Mouse (Mus musculus): ENCODE measurements around the gene Doc2g. TPM values are rescaled to one million over a fixed set of nuclear protein-coding genes. Genes with fewer than 3 reads are reported as not detected.
A peak's percentile ranks its signal among the peaks of the same experiment; 100 is the strongest.

Doc2g gene
- polyA plus RNA-seq, 1 experiment: not detected

GRCm38 (mm10) chr19:4003641-4004040 lies 528 bp downstream of the Doc2g start:
- 84% methylated on average over 12 of the region's 12 CpGs for WGBS

GRCm38 (mm10) chr19:4004331-4004730 lies 1.2 kb downstream of the Doc2g start:
- H3K4me3 ChIP-seq (ENCODE audit: insufficient read depth, low read depth, low read length): no peak overlapping the region
- peaks cover 24% of the 10 kb centered on the region for H3K4me1 ChIP-seq (ENCODE audit: control insufficient read depth, insufficient read depth, low read length)
- TF ChIP-seq POLR2A (IDR thresholded peaks at IDR 0.05; ENCODE audit: insufficient read depth, low read depth, low read length) (no peak), CTCF (IDR thresholded peaks at IDR 0.05; ENCODE audit: insufficient read depth, low read depth, low read length) (no peak)
- no peak overlapping the region for H3K27ac ChIP-seq (ENCODE audit: insufficient read depth, low read depth, low read length)
- 87% methylated on average over 15 of the region's 15 CpGs for WGBS

More at GRCm38 (mm10) chr19:4003641-4004040, 528 bp downstream of the Doc2g start:
- Histone ChIP-seq H3K4me1 (ENCODE audit: control insufficient read depth, insufficient read depth, low read length) (peaks cover 24% of the 10 kb centered on the region), H3K27ac (ENCODE audit: insufficient read depth, low read depth, low read length) (peak overlapping the region; percentile 16; the same call in 1 of the 2 replicates), H3K4me3 (ENCODE audit: insufficient read depth, low read depth, low read length) (peak overlapping the region; percentile 10; the same call in 1 of the 2 replicates)
- no peak for TF ChIP-seq CTCF (IDR thresholded peaks at IDR 0.05; ENCODE audit: insufficient read depth, low read depth, low read length)
- TF ChIP-seq POLR2A (IDR thresholded peaks at IDR 0.05; ENCODE audit: insufficient read depth, low read depth, low read length): no peak

- peaks cover 24% of the 10 kb centered on the region for H3K4me1 ChIP-seq (ENCODE audit: control insufficient read depth, insufficient read depth, low read length)
- H3K27ac ChIP-seq (ENCODE audit: insufficient read depth, low read depth, low read length): no peak overlapping the region
- TF ChIP-seq CTCF (IDR thresholded peaks at IDR 0.05; ENCODE audit: insufficient read depth, low read depth, low read length) (no peak), POLR2A (IDR thresholded peaks at IDR 0.05; ENCODE audit: insufficient read depth, low read depth, low read length) (no peak)
- WGBS: 84% methylated on average over 9 of the region's 9 CpGs
- H3K4me3 ChIP-seq (ENCODE audit: insufficient read depth, low read depth, low read length): no peak overlapping the region
Measured at GRCm38 (mm10) chr19:4005091-4005490, 2.0 kb downstream of the Doc2g start.

- 96% methylated on average over 8 of the region's 8 CpGs for WGBS
- Histone ChIP-seq H3K27ac (ENCODE audit: insufficient read depth, low read depth, low read length) (no peak overlapping the region), H3K4me3 (ENCODE audit: insufficient read depth, low read depth, low read length) (no peak overlapping the region), H3K4me1 (ENCODE audit: control insufficient read depth, insufficient read depth, low read length) (peaks cover 23% of the 10 kb centered on the region)
- TF ChIP-seq CTCF (IDR thresholded peaks at IDR 0.05; ENCODE audit: insufficient read depth, low read depth, low read length): no peak
- TF ChIP-seq POLR2A (IDR thresholded peaks at IDR 0.05; ENCODE audit: insufficient read depth, low read depth, low read length): no peak
Measured at GRCm38 (mm10) chr19:4005971-4006370, 2.9 kb downstream of the Doc2g start.

GRCm38 (mm10) chr19:4011086-4011485 lies 8.0 kb downstream of the Doc2g start:
- peaks cover 15% of the 10 kb centered on the region for H3K4me1 ChIP-seq (ENCODE audit: control insufficient read depth, insufficient read depth, low read length)
- TF ChIP-seq POLR2A (IDR thresholded peaks at IDR 0.05; ENCODE audit: insufficient read depth, low read depth, low read length) (no peak), CTCF (IDR thresholded peaks at IDR 0.05; ENCODE audit: insufficient read depth, low read depth, low read length) (no peak)
- 93% methylated on average over 5 of the region's 5 CpGs for WGBS
- H3K27ac ChIP-seq (ENCODE audit: insufficient read depth, low read depth, low read length): no peak overlapping the region
- H3K4me3 ChIP-seq (ENCODE audit: insufficient read depth, low read depth, low read length): no peak overlapping the region; the same call in 1 of the 2 replicates

- Histone ChIP-seq H3K27ac (ENCODE audit: insufficient read depth, low read depth, low read length) (peak within 1 kb of the TSS; percentile 77), H3K4me3 (ENCODE audit: insufficient read depth, low read depth, low read length) (peak within 1 kb of the TSS; percentile 92), H3K4me1 (ENCODE audit: control insufficient read depth, insufficient read depth, low read length) (peaks cover 15% of the 10 kb centered on the region)
- TF ChIP-seq POLR2A (IDR thresholded peaks at IDR 0.05; ENCODE audit: insufficient read depth, low read depth, low read length): peak; percentile 86
- TF ChIP-seq CTCF (IDR thresholded peaks at IDR 0.05; ENCODE audit: insufficient read depth, low read depth, low read length): no peak
- under 1% methylated on average over 45 of the region's 45 CpGs for whole genome bisulfite sequencing
Measured at GRCm38 (mm10) chr19:4012432-4013022, 9.4 kb downstream of the Doc2g start, which contains the start of gene Ndufv1. Gene Ndufv1, minus strand, starts transcription at chr19:4012806.

GRCm38 (mm10) chr19:4013066-4013465 lies 10.0 kb downstream of the Doc2g start:
- Histone ChIP-seq H3K27ac (ENCODE audit: insufficient read depth, low read depth, low read length) (no peak overlapping the region), H3K4me3 (ENCODE audit: insufficient read depth, low read depth, low read length) (peak overlapping the region; percentile 13), H3K4me1 (ENCODE audit: control insufficient read depth, insufficient read depth, low read length) (peaks cover 15% of the 10 kb centered on the region)
- WGBS: 24% methylated on average over 9 of the region's 9 CpGs
- no peak for TF ChIP-seq POLR2A (IDR thresholded peaks at IDR 0.05; ENCODE audit: insufficient read depth, low read depth, low read length)
- TF ChIP-seq CTCF (IDR thresholded peaks at IDR 0.05; ENCODE audit: insufficient read depth, low read depth, low read length): no peak

- H3K4me3 ChIP-seq (ENCODE audit: insufficient read depth, low read depth, low read length): no peak overlapping the region
- TF ChIP-seq CTCF (IDR thresholded peaks at IDR 0.05; ENCODE audit: insufficient read depth, low read depth, low read length): no peak
- no peak for TF ChIP-seq POLR2A (IDR thresholded peaks at IDR 0.05; ENCODE audit: insufficient read depth, low read depth, low read length)
- H3K4me1 ChIP-seq (ENCODE audit: control insufficient read depth, insufficient read depth, low read length): peaks cover 12% of the 10 kb centered on the region
- H3K27ac ChIP-seq (ENCODE audit: insufficient read depth, low read depth, low read length): no peak overlapping the region
Measured at GRCm38 (mm10) chr19:4014802-4015201, 11.7 kb downstream of the Doc2g start.

GRCm38 (mm10) chr19:4015635-4016034 lies 12.5 kb downstream of the Doc2g start:
- Histone ChIP-seq H3K4me3 (ENCODE audit: insufficient read depth, low read depth, low read length) (no peak overlapping the region), H3K27ac (ENCODE audit: insufficient read depth, low read depth, low read length) (no peak overlapping the region), H3K4me1 (ENCODE audit: control insufficient read depth, insufficient read depth, low read length) (peaks cover 10% of the 10 kb centered on the region)
- TF ChIP-seq CTCF (IDR thresholded peaks at IDR 0.05; ENCODE audit: insufficient read depth, low read depth, low read length): no peak
- TF ChIP-seq POLR2A (IDR thresholded peaks at IDR 0.05; ENCODE audit: insufficient read depth, low read depth, low read length): no peak
- WGBS: 71% methylated on average over 5 of the region's 5 CpGs

Data from olfactory bulb, adult 2 months (tissue).